Mouse (Mus musculus) liver, adult 2 months (tissue): Measurements from ENCODE around the gene Slc22a27. TPM values are rescaled to one million over a fixed set of nuclear protein-coding genes. Genes with fewer than 3 reads are reported as not detected.

Experiments used
- DNase-seq: peaks from one replicate; pipeline ENCODE4 v3.0.0-alpha.2; 2011; ENCODE audit warnings: low read depth, low spot score; ENCODE audit errors: extremely low read depth
- H3K27ac ChIP-seq: fragments of 200-500 bp; replicated peaks from 2 replicates; pipeline ENCODE4 v1.5.1; 2012; ENCODE audit warnings: low read depth, mild to moderate bottlenecking, control low read depth, inconsistent platforms, low read length; ENCODE audit not compliant: insufficient read depth
- H3K27me3 ChIP-seq: fragments of 200-500 bp; 2 replicates; pipeline ENCODE4 v1.6.1; 2012; ENCODE audit warnings: mild to moderate bottlenecking, moderate library complexity, low read length, inconsistent platforms; ENCODE audit not compliant: control insufficient read depth, insufficient read depth
- H3K36me3 ChIP-seq: fragments of 200-500 bp; 2 replicates; pipeline ENCODE4 v1.6.1; 2012; ENCODE audit warnings: low read length, inconsistent platforms; ENCODE audit not compliant: control insufficient read depth, insufficient read depth
- H3K4me1 ChIP-seq: fragments of 200-500 bp; 2 replicates; pipeline ENCODE4 v1.6.1; 2011; ENCODE audit warnings: low read length; ENCODE audit not compliant: control insufficient read depth, insufficient read depth
- H3K4me3 ChIP-seq: fragments of 200-500 bp; 2 replicates; pipeline ENCODE4 v1.5.1; 2011; ENCODE audit warnings: low read depth, mild to moderate bottlenecking, control low read depth, low read length, moderate library complexity; ENCODE audit not compliant: insufficient read depth
- H3K79me2 ChIP-seq: fragments of 200-500 bp; 2 replicates; pipeline ENCODE4 v1.6.1; 2012; ENCODE audit warnings: inconsistent platforms, mild to moderate bottlenecking, low read length, moderate library complexity; ENCODE audit not compliant: control insufficient read depth, insufficient read depth
- H3K9ac ChIP-seq: fragments of 200-500 bp; 2 replicates; pipeline ENCODE4 v1.6.1; 2012; ENCODE audit warnings: low read depth, mild to moderate bottlenecking, control low read depth, inconsistent platforms, low read length
- CTCF ChIP-seq: fragments of 200-500 bp; IDR thresholded peaks from 2 replicates; pipeline ENCODE4 v1.5.1; 2011; ENCODE audit warnings: low read depth, low read length, control low read depth
- POLR2A ChIP-seq: fragments of 200-500 bp; IDR thresholded peaks from 2 replicates; pipeline ENCODE4 v1.6.1; 2011; ENCODE audit warnings: low read length, control low read depth; ENCODE audit not compliant: insufficient read depth; ENCODE audit errors: extremely low read depth
- WGBS: fragments of 180-500 bp; shearing (Covaris S2); methylation state at CpG from one replicate; pipeline ENCODE4 v1.1.7; 2018; 5-methylcytosine and 5-hydroxymethylcytosine counted together
- polyA plus RNA-seq: library from polyadenylated mRNA; depleted of rRNA; stranded (reverse); fragments of >200 nt; gene quantifications from 2 replicates; pipeline ENCODE4 v1.2.3, GENCODE M21; 2012; rRNA removed
- total RNA-seq: library from RNA; depleted of rRNA; stranded (reverse); fragments of >200 nt; gene quantifications from 2 replicates; pipeline ENCODE4 v1.2.3, GENCODE M21; 2014; rRNA removed

Gene Slc22a27
- total and polyA plus RNA-seq, 2 experiments: 23.2 to 25.1 TPM

DNA sequence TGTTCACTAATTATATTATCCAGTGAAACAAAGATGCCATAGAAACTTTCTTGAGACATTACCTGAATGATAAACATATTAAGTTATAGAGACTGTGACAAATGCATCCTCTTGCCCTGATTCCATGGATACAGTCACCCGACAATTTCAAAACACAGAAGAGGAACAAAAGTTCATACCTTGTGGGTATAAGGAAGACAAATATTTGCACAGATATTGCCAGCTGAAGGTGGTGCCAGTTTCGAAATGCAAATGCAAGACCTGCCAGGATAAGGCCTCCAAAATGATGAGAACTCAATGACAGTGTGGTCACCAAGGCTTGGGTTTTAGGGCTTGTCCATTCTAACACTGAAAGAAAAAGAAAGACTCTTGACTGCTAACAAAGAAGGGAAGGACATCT lies 136.0 kb downstream of the Slc22a27 start:
- no peaks in the 10 kb centered on the region for H3K36me3 ChIP-seq
- TF ChIP-seq CTCF (no peak), POLR2A (no peak)
- H3K9ac ChIP-seq: no peak overlapping the region
- no peak overlapping the region for H3K4me3 ChIP-seq
- H3K27ac ChIP-seq: no peak overlapping the region
- H3K4me1 ChIP-seq: peaks cover 4% of the 10 kb centered on the region
- H3K79me2 ChIP-seq: no peaks in the 10 kb centered on the region
- DNase-seq: peak; percentile 93
- 0 out of 2 replicates have a peak, but pooled peaks cover 3% of the 10 kb centered on the region for H3K27me3 ChIP-seq
- 12% methylated on average over 2 of the region's 2 CpGs for WGBS

Other genes with a start within 250 kb of the Slc22a27 start
- 204 and 219 TPM in 2 replicates for gene Slc22a26, start 163.4 kb downstream of the Slc22a27 start, total RNA-seq
- gene Slc22a26, start 163.4 kb downstream of the Slc22a27 start, polyA plus RNA-seq: 61.3 and 79.5 TPM in 2 replicates
- gene Slc22a28, start 166.0 kb upstream of the Slc22a27 start, total RNA-seq: 3.2 and 8.9 TPM in 2 replicates
- 0.78 and 1.3 TPM in 2 replicates for gene Slc22a28, start 166.0 kb upstream of the Slc22a27 start, polyA plus RNA-seq